Mouse (Mus musculus) neural tube, embryonic 14.5 days (tissue): Measurements from ENCODE around the gene Zfp945. TPM values are rescaled to one million over a fixed set of nuclear protein-coding genes. Genes with fewer than 3 reads are reported as not detected.

ENCODE experiments used
- ATAC-seq: fragments of 200-750 bp; cut with Nextera tagmentation; 2 replicates; pipeline ENCODE4 v1.8.0; 2017; ENCODE audit warnings: low read depth, mild to moderate bottlenecking, moderate TSS enrichment, moderate library complexity
- H3K27ac ChIP-seq: fragments of 300-500 bp; sonication (generic); 2 replicates; pipeline ENCODE4 v1.5.1; 2014; ENCODE audit warnings: low read depth, mild to moderate bottlenecking, control low read depth, low read length, moderate library complexity, mixed read lengths
- H3K27me3 ChIP-seq: fragments of 300-500 bp; sonication (generic); 2 replicates; pipeline ENCODE4 v1.6.1; 2014; ENCODE audit warnings: low read length; ENCODE audit not compliant: control insufficient read depth, insufficient read depth
- H3K36me3 ChIP-seq: fragments of 300-500 bp; sonication (generic); 2 replicates; pipeline ENCODE4 v1.6.1; 2014; ENCODE audit warnings: low read length, mixed read lengths; ENCODE audit not compliant: control insufficient read depth, insufficient read depth
- H3K4me1 ChIP-seq: fragments of 300-500 bp; sonication (generic); 2 replicates; pipeline ENCODE4 v1.6.1; 2014; ENCODE audit warnings: low read length; ENCODE audit not compliant: control insufficient read depth, insufficient read depth
- H3K4me2 ChIP-seq: fragments of 300-500 bp; sonication (generic); 2 replicates; pipeline ENCODE4 v1.6.1; 2014; ENCODE audit warnings: mild to moderate bottlenecking, low read depth, low read length, control low read depth
- H3K4me3 ChIP-seq: fragments of 300-500 bp; sonication (generic); 2 replicates; pipeline ENCODE4 v1.5.1; 2014; ENCODE audit warnings: low read depth, low read length, control low read depth, mixed read lengths
- H3K9ac ChIP-seq: fragments of 300-500 bp; sonication (generic); replicated peaks from 2 replicates; pipeline ENCODE4 v1.6.1; 2014; ENCODE audit warnings: low read depth, mild to moderate bottlenecking, control low read depth, low read length, mixed read lengths
- H3K9me3 ChIP-seq: fragments of 300-500 bp; sonication (generic); 2 replicates; pipeline ENCODE4 v1.6.1; 2016; ENCODE audit warnings: low read length; ENCODE audit not compliant: control insufficient read depth
- WGBS: fragments of 180-500 bp; shearing (Covaris S2); extraction: QIAGEN DNeasy Blood & Tissue Kit; methylation state at CpG from one replicate; pipeline ENCODE4 v1.1.7; 2014; 5-methylcytosine and 5-hydroxymethylcytosine counted together
- polyA plus RNA-seq: library from polyadenylated mRNA; unstranded; fragments of >200 nt; fragmentation: Nextera tagmentation; extraction: Ambion mirVana; gene quantifications from 2 replicates; pipeline ENCODE4 v1.2.1, GENCODE M21; 2014

Zfp945 gene
- polyA plus RNA-seq, 1 experiment from 2014 or later, result 27.8 TPM

DNA sequence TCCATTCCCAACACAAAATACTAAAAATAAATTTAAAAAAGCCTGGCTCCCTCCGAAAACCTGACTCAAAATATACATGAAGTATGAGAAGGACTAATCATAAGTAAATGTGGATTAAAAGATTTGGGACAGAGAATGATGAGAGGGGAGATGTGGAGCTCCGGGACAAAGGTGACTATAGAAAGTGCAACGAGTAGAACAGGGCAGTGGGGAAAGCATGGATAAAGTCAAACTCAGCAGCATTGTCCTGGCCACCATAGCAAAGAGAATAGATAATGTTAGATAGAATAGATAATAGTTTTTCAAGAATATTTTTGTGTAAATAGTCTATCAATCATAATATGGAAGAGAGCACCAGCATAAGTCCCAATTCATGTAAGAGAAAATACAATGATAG, 48.7 kb downstream of the Zfp945 start:
- 69% methylated on average over 3 of the region's 3 CpGs for WGBS
- Histone ChIP-seq H3K9me3 (no peaks in the 10 kb centered on the region), H3K4me2 (peak overlapping the region; percentile 48), H3K9ac (peak overlapping the region; percentile 80), H3K4me1 (peaks cover 3% of the 10 kb centered on the region; the same call in 1 of the 2 replicates), H3K4me3 (peak overlapping the region; percentile 69), H3K27me3 (no peaks in the 10 kb centered on the region), H3K36me3 (no peaks in the 10 kb centered on the region), H3K27ac (peak overlapping the region; percentile 95)
- ATAC-seq, result no peak

DNA sequence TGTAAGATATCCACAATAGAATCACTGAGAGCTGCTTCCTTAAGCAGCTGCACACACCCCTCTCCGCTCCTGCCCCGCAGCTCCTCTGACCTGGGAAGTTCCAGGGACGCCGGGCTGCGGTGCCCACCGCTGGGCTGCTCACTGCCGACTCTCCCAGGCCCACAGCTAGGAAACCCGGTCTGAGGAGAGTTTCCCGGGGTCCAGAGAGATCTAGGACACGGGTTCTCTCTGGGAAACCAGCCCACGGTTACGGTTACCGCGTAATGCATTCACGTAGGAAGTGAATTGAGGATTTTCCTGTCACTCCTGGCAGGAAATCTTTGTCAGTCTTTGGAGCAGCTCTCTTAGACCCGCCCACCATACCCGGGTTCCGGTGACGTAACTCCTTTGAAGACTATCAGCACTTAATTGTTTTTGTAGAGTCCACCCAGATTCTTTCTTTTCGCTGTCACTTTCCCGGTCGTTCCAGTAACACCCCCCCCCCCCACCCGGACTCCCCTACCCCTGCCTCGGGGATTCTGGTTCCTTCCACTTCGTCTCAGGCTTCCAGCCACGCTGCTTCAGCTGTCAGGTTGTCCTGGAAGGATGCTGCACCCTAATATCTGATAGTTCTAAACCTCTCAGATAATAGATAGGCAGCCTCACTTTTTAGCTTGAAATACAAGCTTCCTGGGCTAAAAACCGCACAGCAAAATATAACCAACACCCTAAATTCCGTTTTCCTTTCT, 49.3 kb downstream of the Zfp945 start:
- Histone ChIP-seq H3K27me3 (no peaks in the 10 kb centered on the region), H3K36me3 (no peaks in the 10 kb centered on the region), H3K9ac (peak overlapping the region; percentile 80), H3K4me3 (peak overlapping the region; percentile 69), H3K4me2 (peak overlapping the region; percentile 48), H3K9me3 (no peaks in the 10 kb centered on the region), H3K27ac (peak overlapping the region; percentile 95), H3K4me1 (peaks cover 3% of the 10 kb centered on the region; the same call in 1 of the 2 replicates)
- ATAC-seq, result peak; percentile 98
- 2% methylated on average over 28 of the region's 28 CpGs for WGBS

- Histone ChIP-seq H3K9ac (no peak overlapping the region), H3K27me3 (no peaks in the 10 kb centered on the region), H3K9me3 (peaks cover 11% of the 10 kb centered on the region), H3K27ac (no peak overlapping the region), H3K36me3 (no peaks in the 10 kb centered on the region; the same call in 1 of the 2 replicates), H3K4me3 (no peak overlapping the region), H3K4me2 (no peak overlapping the region), H3K4me1 (no peaks in the 10 kb centered on the region)
- ATAC-seq, result no peak
- WGBS, result 72% methylated on average over 2 of the region's 2 CpGs
These were observed 67.2 kb downstream of the Zfp945 start for GRCm38 (mm10) chr17:22799707-22800106.

Other genes with a start within 250 kb of the Zfp945 start
- not detected in 2 replicates for gene Vmn2r113, start 75.8 kb upstream of the Zfp945 start, polyA plus RNA-seq
- not detected in 2 replicates for gene Vmn2r-ps130, start 194.0 kb upstream of the Zfp945 start, polyA plus RNA-seq